Mouse (Mus musculus) embryonic stem cell, embryonic (primary cell): ENCODE measurements around the gene Csnk2b.

ENCODE experiments used
- CTCF ChIA-PET, 4 experiments: fragments of 300-600 bp in 2 of 4; fragments of 350-600 bp in 2 of 4; sonication (Branson Sonifier 250); formaldehyde crosslinking; loops; one replicate each; lab custom pipeline; 2022; ENCODE audit warnings: inconsistent platforms in 2 of 4; lab: Charles Lee
- POLR2A ChIA-PET, 4 experiments: fragments of 300-600 bp in 2 of 4; fragments of 350-600 bp in 2 of 4; sonication (Branson Sonifier 250); formaldehyde crosslinking; loops; one replicate each; lab custom pipeline; 2022; ENCODE audit warnings: antibody characterized with exemption in 4 of 4, inconsistent platforms in 1 of 4; lab: Charles Lee

The Csnk2b gene

GRCm38 (mm10) chr17:35121871-35122303 lies at the start of gene Csnk2b:
TSS of gene Csnk2b (minus strand) at chr17:35122053.
- POLR2A ChIA-PET, result interaction anchor here (0.5 to 4.4 kb wide), 70 partner anchors 9 to 1034 kb away, joined by 3 to 43 read pairs (median 4); partner anchors contain the start of genes Ddx39b (in 3 of the 4), Abhd16a (in 2 of the 4), Apom (in 2 of the 4) and Msh5 (in 2 of the 4)
- CTCF ChIA-PET, result interaction anchor here (0.7 to 2.1 kb wide), 16 partner anchors 9 to 133 kb away, joined by 3 to 9 read pairs (median 4); partner anchors contain the start of genes Apom (in 2 of the 4) and Atp6v1g2 (in 1 of the 4)

DNA sequence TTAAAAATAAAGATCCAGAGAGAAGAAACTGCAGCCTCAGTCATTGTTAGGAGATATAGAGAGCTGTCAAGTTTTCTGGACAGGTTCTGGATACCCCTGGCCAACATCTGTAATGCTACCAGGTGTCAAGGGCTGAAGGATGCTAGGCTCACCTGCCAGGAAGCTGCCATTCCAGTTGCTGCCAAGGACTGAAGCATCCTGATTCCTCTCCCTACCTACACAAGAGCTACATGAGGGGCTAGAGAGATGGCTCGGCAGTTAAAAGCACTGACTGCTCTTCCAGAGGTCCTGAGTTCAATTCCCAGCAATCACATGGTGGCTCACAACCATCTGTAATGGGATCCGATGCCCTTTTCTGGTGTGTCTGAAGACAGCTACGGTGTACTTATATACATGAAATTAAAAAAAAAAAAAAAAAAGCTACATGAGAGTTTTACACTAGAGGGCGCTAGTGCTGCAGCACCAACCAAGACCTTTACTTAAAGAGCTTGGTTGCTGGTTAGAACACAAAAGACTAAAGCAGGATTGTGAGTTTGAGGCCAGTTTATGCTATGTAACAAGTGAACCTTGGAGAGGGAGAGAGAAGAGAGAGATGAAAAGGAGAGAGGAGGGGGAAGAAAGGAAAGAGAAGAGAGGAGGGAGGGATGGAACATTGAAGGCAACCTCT lies 46.8 kb upstream of the Csnk2b start:
- ChIA-PET POLR2A (interaction anchor here (0.5 to 24.9 kb wide), 57 partner anchors 9 to 1834 kb away, joined by 3 to 441 read pairs (median 3); partner anchors contain the start of genes Ddx39b (in 3 of the 4), Atp6v1g2 (in 1 of the 4), Csnk2b (in 1 of the 4) and Gm16181 (in 1 of the 4)), CTCF (interaction anchor here (0.5 to 10.1 kb wide), 187 partner anchors 8 to 1671 kb away, joined by 3 to 161 read pairs (median 5); partner anchors contain the start of genes Gm16181 (in 4 of the 4), Nfkbil1 (in 4 of the 4), Atp6v1g2 (in 3 of the 4) and D17H6S53E (in 3 of the 4))

- POLR2A ChIA-PET, result interaction anchor here in 3 of 4 experiments (0.5 to 24.9 kb wide), 19 partner anchors 17 to 229 kb away, joined by 3 to 561 read pairs (median 4); partner anchors contain the start of genes Ddx39b (in 3 of the 3) and Atp6v1g2 (in 1 of the 3)
- CTCF ChIA-PET, result interaction anchor here (0.6 to 10.1 kb wide), 31 partner anchors 8 to 244 kb away, joined by 3 to 161 read pairs (median 6); partner anchors contain the start of genes Atp6v1g2 (in 2 of the 4), Nfkbil1 (in 2 of the 4), Aif1 (in 1 of the 4) and Csnk2b (in 1 of the 4)
These were observed 45.9 kb upstream of the Csnk2b start for GRCm38 (mm10) chr17:35167794-35168193.

- ChIA-PET CTCF (interaction anchor here (0.5 to 10.1 kb wide), 93 partner anchors 10 to 1142 kb away, joined by 3 to 161 read pairs (median 4); partner anchors contain the start of genes Atp6v1g2 (in 3 of the 4), Nfkbil1 (in 3 of the 4), D17H6S53E (in 2 of the 4) and Ddx39b (in 2 of the 4)), POLR2A (interaction anchor here (0.6 to 24.9 kb wide), 39 partner anchors 12 to 251 kb away, joined by 3 to 561 read pairs (median 4); partner anchors contain the start of genes Ddx39b (in 3 of the 4), Tnf (in 2 of the 4), Abhd16a (in 1 of the 4) and Atp6v1g2 (in 1 of the 4))
These were observed 44.6 kb upstream of the Csnk2b start for GRCm38 (mm10) chr17:35166352-35167035.

GRCm38 (mm10) chr17:35165451-35166155 lies 43.8 kb upstream of the Csnk2b start:
- ChIA-PET POLR2A (interaction anchor here in 3 of 4 experiments (0.7 to 24.9 kb wide), 14 partner anchors 9 to 215 kb away, joined by 3 to 561 read pairs (median 8); partner anchors contain the start of genes D17H6S53E (in 2 of the 3), Ddx39b (in 2 of the 3), Atp6v1g2 (in 1 of the 3) and Csnk2b (in 1 of the 3)), CTCF (interaction anchor here in 2 of 4 experiments (0.5 to 10.1 kb wide), 6 partner anchors 57 to 270 kb away, joined by 3 to 161 read pairs (median 5); partner anchors contain the start of genes Atp6v1g2 (in 1 of the 2) and Nfkbil1 (in 1 of the 2))

GRCm38 (mm10) chr17:35164568-35165450 lies 43.0 kb upstream of the Csnk2b start, which contains the start of gene Prrc2a:
TSS of gene Prrc2a (minus strand) at chr17:35164897.
- CTCF ChIA-PET, result interaction anchor here in 1 of 4 experiments (0.5 to 10.1 kb wide), 4 partner anchors 70 to 1144 kb away, joined by 3 to 161 read pairs (median 7); partner anchors contain the start of genes Atp6v1g2 and Nfkbil1
- POLR2A ChIA-PET, result interaction anchor here (0.5 to 24.9 kb wide), 35 partner anchors 7 to 266 kb away, joined by 3 to 561 read pairs (median 6); partner anchors contain the start of genes Ddx39b (in 4 of the 4), Atp6v1g2 (in 2 of the 4), Csnk2b (in 2 of the 4) and D17H6S53E (in 2 of the 4)

DNA sequence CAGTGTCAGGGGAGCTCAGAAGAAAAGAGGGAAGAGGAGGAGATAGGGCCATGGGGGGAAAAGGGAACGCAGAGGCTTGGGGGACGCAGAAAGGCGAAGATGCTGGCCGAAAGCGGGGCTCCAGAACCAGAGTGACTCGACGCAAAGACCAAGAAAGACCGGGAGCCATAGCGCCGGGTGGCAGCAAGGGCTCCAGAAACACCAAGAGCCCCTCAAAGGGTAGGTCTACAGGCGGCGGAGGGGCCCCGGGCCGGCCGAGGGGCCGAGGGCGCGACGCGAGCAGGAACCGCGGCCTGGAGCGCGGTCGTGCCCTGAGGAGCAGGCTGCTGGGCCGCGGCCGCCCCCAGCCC lies 42.3 kb upstream of the Csnk2b start:
- POLR2A ChIA-PET, result interaction anchor here (0.5 to 24.9 kb wide), 42 partner anchors 8 to 1260 kb away, joined by 3 to 561 read pairs (median 6); partner anchors contain the start of genes Ddx39b (in 4 of the 4), Csnk2b (in 3 of the 4), Gpank1 (in 3 of the 4) and Atp6v1g2 (in 2 of the 4)
- CTCF ChIA-PET, result no interaction called here

GRCm38 (mm10) chr17:35163326-35164081 lies 41.7 kb upstream of the Csnk2b start:
- ChIA-PET CTCF (interaction anchor here in 2 of 4 experiments (0.5 to 0.9 kb wide), 3 partner anchors 75 to 112 kb away, joined by 3 to 5 read pairs (median 4); no protein-coding TSS in a partner anchor), POLR2A (interaction anchor here (0.6 to 24.9 kb wide), 61 partner anchors 9 to 1260 kb away, joined by 3 to 561 read pairs (median 4); partner anchors contain the start of genes Ddx39b (in 4 of the 4), Csnk2b (in 3 of the 4), Gpank1 (in 3 of the 4) and Atp6v1g2 (in 2 of the 4))

GRCm38 (mm10) chr17:35162730-35163129 lies 40.9 kb upstream of the Csnk2b start:
- CTCF ChIA-PET, result interaction anchor here in 2 of 4 experiments (0.9 to 1.2 kb wide), 3 partner anchors 26 to 84 kb away, joined by 4 to 5 read pairs (median 4); partner anchors contain the start of gene Lst1 (in 1 of the 2)

DNA sequence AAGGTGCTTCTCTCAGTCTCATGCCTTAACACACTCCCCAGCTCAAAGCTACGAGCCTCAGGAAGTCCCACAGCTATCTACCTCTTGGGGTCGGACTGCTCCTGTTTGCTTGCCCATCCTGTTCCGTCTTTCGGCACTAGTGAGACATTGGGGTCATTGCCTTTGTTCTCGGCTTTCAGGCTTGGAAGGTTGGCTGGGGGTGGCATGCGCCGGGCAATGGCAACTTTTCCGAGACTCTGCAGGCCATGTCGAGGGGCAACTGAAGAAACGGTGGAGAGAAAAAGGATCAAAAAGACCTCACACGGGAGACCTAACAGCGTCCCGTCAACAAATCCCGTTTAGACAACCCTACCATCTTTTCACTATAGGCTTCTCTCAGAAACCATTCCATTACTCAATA lies 40.3 kb upstream of the Csnk2b start:
- POLR2A ChIA-PET, result interaction anchor here (0.6 to 24.9 kb wide), 41 partner anchors 7 to 1037 kb away, joined by 3 to 561 read pairs (median 5); partner anchors contain the start of genes Ddx39b (in 4 of the 4), D17H6S53E (in 2 of the 4), Gpank1 (in 2 of the 4) and Apom (in 1 of the 4)
- CTCF ChIA-PET, result interaction anchor here in 1 of 4 experiments (0.6 to 1.2 kb wide), 2 partner anchors 26 to 210 kb away, joined by 3 to 4 read pairs; partner anchors contain the start of gene Lst1

More at GRCm38 (mm10) chr17:35162730-35163129, 40.9 kb upstream of the Csnk2b start:
- POLR2A ChIA-PET, result interaction anchor here (0.6 to 24.9 kb wide), 52 partner anchors 8 to 565 kb away, joined by 3 to 561 read pairs (median 4); partner anchors contain the start of genes Ddx39b (in 4 of the 4), Atp6v1g2 (in 2 of the 4), D17H6S53E (in 2 of the 4) and Gpank1 (in 2 of the 4)

- ChIA-PET POLR2A (interaction anchor here (0.6 to 24.9 kb wide), 18 partner anchors 9 to 1036 kb away, joined by 3 to 561 read pairs (median 6); partner anchors contain the start of genes Ddx39b (in 3 of the 4), D17H6S53E (in 1 of the 4) and Gpank1 (in 1 of the 4)), CTCF (interaction anchor here in 1 of 4 experiments (0.6 kb wide), 1 partner anchor 209 kb away, joined by 3 read pairs; no protein-coding TSS in a partner anchor)
These were observed 39.6 kb upstream of the Csnk2b start for GRCm38 (mm10) chr17:35161421-35161820.

GRCm38 (mm10) chr17:35159638-35160037 lies 37.8 kb upstream of the Csnk2b start:
- CTCF ChIA-PET, result interaction anchor here in 3 of 4 experiments (0.6 to 1.3 kb wide), 6 partner anchors 9 to 248 kb away, joined by 3 to 5 read pairs (median 3); no protein-coding TSS in a partner anchor
- POLR2A ChIA-PET, result interaction anchor here (0.7 to 24.9 kb wide), 27 partner anchors 9 to 1251 kb away, joined by 3 to 561 read pairs (median 4); partner anchors contain the start of genes Ddx39b (in 2 of the 4), Apom (in 1 of the 4), Csnk2b (in 1 of the 4) and D17H6S53E (in 1 of the 4)

DNA sequence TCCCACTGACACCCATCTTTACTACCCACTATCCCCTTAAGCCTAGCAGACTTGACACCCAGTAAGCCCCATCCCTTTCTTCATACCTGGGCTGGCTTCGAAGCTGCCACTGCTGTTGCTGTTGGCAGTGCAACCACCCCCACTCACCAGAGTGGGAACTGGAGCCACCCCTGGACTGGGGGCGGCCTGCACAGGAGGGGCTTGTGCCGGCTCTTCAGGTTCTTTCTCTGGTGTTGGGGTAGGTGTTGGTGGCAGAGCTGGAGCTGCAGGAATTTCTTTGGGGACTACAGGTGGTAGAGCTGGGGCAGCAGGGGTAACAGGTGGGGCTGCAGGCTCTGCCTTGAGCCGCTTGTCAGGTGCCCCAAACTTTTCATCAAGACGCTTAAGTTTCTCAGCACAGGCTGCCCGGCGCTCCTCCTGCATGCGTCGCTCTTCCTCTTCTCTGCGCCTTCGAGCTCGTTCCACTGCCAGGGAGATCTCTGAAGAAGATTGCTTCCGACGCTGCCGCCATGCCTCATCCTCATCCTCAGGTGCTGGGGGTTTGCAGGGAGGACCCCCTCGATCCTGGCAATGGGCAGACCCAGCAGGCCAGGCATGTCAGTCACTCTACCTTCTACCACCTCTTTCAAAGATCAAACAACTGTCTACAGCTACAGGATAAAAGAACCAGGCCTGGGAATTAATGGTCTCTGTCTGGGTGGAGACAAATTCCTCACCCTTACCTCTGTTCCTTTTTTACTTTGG lies 37.2 kb upstream of the Csnk2b start:
- POLR2A ChIA-PET, result interaction anchor here (0.7 to 24.9 kb wide), 28 partner anchors 10 to 1250 kb away, joined by 3 to 561 read pairs (median 4); partner anchors contain the start of genes Ddx39b (in 2 of the 4), Apom (in 1 of the 4), Csnk2b (in 1 of the 4) and D17H6S53E (in 1 of the 4)
- CTCF ChIA-PET, result interaction anchor here in 3 of 4 experiments (0.6 to 1.3 kb wide), 4 partner anchors 10 to 247 kb away, joined by 3 to 5 read pairs (median 3); no protein-coding TSS in a partner anchor
